Mouse (Mus musculus) embryonic facial prominence, embryonic 13.5 days (tissue): Measurements from ENCODE around the gene Gm2056. TPM values are rescaled to one million over a fixed set of nuclear protein-coding genes. Genes with fewer than 3 reads are reported as not detected.
"Not testable (repeated sequence)": the region's sequence is repeated elsewhere in the genome, so short reads cannot be mapped to it uniquely, and the experiment has no call there.

ENCODE experiments used
- ATAC-seq: fragments of 200-750 bp; cut with Nextera tagmentation; 2 replicates; pipeline ENCODE4 v1.8.0; 2017; ENCODE audit warnings: low read depth; ENCODE audit not compliant: insufficient number of reproducible peaks, insufficient read depth, low FRiP score, low TSS enrichment
- H3K27ac ChIP-seq: fragments of 300-500 bp; sonication (generic); 2 replicates; pipeline ENCODE4 v1.5.1; 2015; ENCODE audit warnings: moderate library complexity, mild to moderate bottlenecking, inconsistent platforms
- H3K27me3 ChIP-seq: fragments of 300-500 bp; sonication (generic); 2 replicates; pipeline ENCODE4 v1.6.1; 2015; ENCODE audit warnings: mild to moderate bottlenecking, inconsistent platforms
- H3K36me3 ChIP-seq: fragments of 300-500 bp; sonication (generic); 2 replicates; pipeline ENCODE4 v1.6.1; 2015; ENCODE audit warnings: mild to moderate bottlenecking, inconsistent platforms
- H3K4me1 ChIP-seq: fragments of 300-500 bp; sonication (generic); 2 replicates; pipeline ENCODE4 v1.6.1; 2015; ENCODE audit warnings: inconsistent platforms
- H3K4me2 ChIP-seq: fragments of 300-500 bp; sonication (generic); 2 replicates; pipeline ENCODE4 v1.6.1; 2015; ENCODE audit warnings: moderate library complexity, mild to moderate bottlenecking, inconsistent platforms
- H3K4me3 ChIP-seq: fragments of 300-500 bp; sonication (generic); 2 replicates; pipeline ENCODE4 v1.5.1; 2015; ENCODE audit warnings: mild to moderate bottlenecking, inconsistent platforms
- H3K9ac ChIP-seq: fragments of 300-500 bp; sonication (generic); 2 replicates; pipeline ENCODE4 v1.6.1; 2015; ENCODE audit warnings: mild to moderate bottlenecking, inconsistent platforms
- H3K9me3 ChIP-seq: fragments of 300-500 bp; sonication (generic); 2 replicates; pipeline ENCODE4 v1.6.1; 2016; ENCODE audit warnings: inconsistent platforms
- WGBS: fragments of 180-500 bp; shearing (Covaris S2); methylation state at CpG from one replicate; pipeline ENCODE4 v1.1.7; 2015; ENCODE audit warnings: mixed read lengths; 5-methylcytosine and 5-hydroxymethylcytosine counted together
- polyA plus RNA-seq: library from polyadenylated mRNA; unstranded; fragments of >200 nt; fragmentation: Nextera tagmentation; extraction: Ambion mirVana; gene quantifications from 2 replicates; pipeline ENCODE4 v1.2.1, GENCODE M21; 2015

Gene Gm2056
- polyA plus RNA-seq, result not detected in 2 replicates

GRCm38 (mm10) chr12:88026704-88027103 is at the start of gene Gm2056:
Gene Gm2056, plus strand, starts transcription at chr12:88027004.
- not testable (repeated sequence) for H3K27me3 ChIP-seq, H3K4me2 ChIP-seq, H3K27ac ChIP-seq, H3K9ac ChIP-seq, H3K4me3 ChIP-seq, H3K36me3 ChIP-seq, ATAC-seq, H3K4me1 ChIP-seq, H3K9me3 ChIP-seq
- WGBS, result 88% methylated on average over 1 of the region's 1 CpGs

- not testable (repeated sequence) for H3K4me3 ChIP-seq, ATAC-seq, H3K9me3 ChIP-seq, H3K27me3 ChIP-seq, H3K4me2 ChIP-seq, H3K36me3 ChIP-seq, H3K27ac ChIP-seq, H3K9ac ChIP-seq, H3K4me1 ChIP-seq
These were observed 42.8 kb upstream of the Gm2056 start for GRCm38 (mm10) chr12:87984000-87984399.

- not testable (repeated sequence) for H3K4me3 ChIP-seq, H3K9ac ChIP-seq, H3K27ac ChIP-seq, ATAC-seq, H3K4me1 ChIP-seq, H3K36me3 ChIP-seq, H3K4me2 ChIP-seq, H3K9me3 ChIP-seq, H3K27me3 ChIP-seq
- WGBS, result 67% methylated on average over 3 of the region's 3 CpGs
These were observed 22.7 kb upstream of the Gm2056 start for GRCm38 (mm10) chr12:88004118-88004517.

- H3K36me3 ChIP-seq, H3K9me3 ChIP-seq, ATAC-seq, H3K4me2 ChIP-seq, H3K9ac ChIP-seq, H3K4me3 ChIP-seq, H3K4me1 ChIP-seq, H3K27me3 ChIP-seq, H3K27ac ChIP-seq: not testable (repeated sequence)
- 90% methylated on average over 1 of the region's 1 CpGs for WGBS
These were observed 15.3 kb upstream of the Gm2056 start, which contains the start of gene Gm2075 for GRCm38 (mm10) chr12:88011548-88011947. Gene Gm2075, plus strand, starts transcription at chr12:88011848.

GRCm38 (mm10) chr12:88018671-88019070 is 8.1 kb upstream of the Gm2056 start, which contains the start of gene Gm6803:
Gene Gm6803, minus strand, starts transcription at chr12:88018771.
- H3K4me3 ChIP-seq, H3K4me2 ChIP-seq, H3K27ac ChIP-seq, H3K9me3 ChIP-seq, H3K36me3 ChIP-seq, H3K4me1 ChIP-seq, H3K27me3 ChIP-seq, H3K9ac ChIP-seq, ATAC-seq: not testable (repeated sequence)
- WGBS, result 69% methylated on average over 2 of the region's 2 CpGs

- ATAC-seq, H3K27ac ChIP-seq, H3K4me3 ChIP-seq, H3K4me1 ChIP-seq, H3K4me2 ChIP-seq, H3K27me3 ChIP-seq, H3K9ac ChIP-seq, H3K36me3 ChIP-seq: not testable (repeated sequence)
- 92% methylated on average over 5 of the region's 5 CpGs for WGBS
- peaks cover 13% of the 10 kb centered on the region; the same call in 1 of the 2 replicates for H3K9me3 ChIP-seq
These were observed 5.4 kb downstream of the Gm2056 start for GRCm38 (mm10) chr12:88032250-88032649.

GRCm38 (mm10) chr12:88039062-88039461 is 12.3 kb downstream of the Gm2056 start:
- not testable (repeated sequence) for H3K9ac ChIP-seq, H3K4me3 ChIP-seq, H3K27me3 ChIP-seq, ATAC-seq, H3K4me1 ChIP-seq, H3K9me3 ChIP-seq, H3K36me3 ChIP-seq, H3K4me2 ChIP-seq, H3K27ac ChIP-seq

GRCm38 (mm10) chr12:88039703-88040102 is 12.9 kb downstream of the Gm2056 start:
- not testable (repeated sequence) for H3K27me3 ChIP-seq, ATAC-seq, H3K4me1 ChIP-seq, H3K9ac ChIP-seq, H3K4me2 ChIP-seq, H3K9me3 ChIP-seq, H3K27ac ChIP-seq, H3K4me3 ChIP-seq, H3K36me3 ChIP-seq
- WGBS, result 87% methylated on average over 1 of the region's 1 CpGs

- not testable (repeated sequence) for H3K4me3 ChIP-seq, ATAC-seq, H3K9me3 ChIP-seq, H3K27ac ChIP-seq, H3K9ac ChIP-seq, H3K4me2 ChIP-seq, H3K4me1 ChIP-seq, H3K27me3 ChIP-seq, H3K36me3 ChIP-seq
- 68% methylated on average over 1 of the region's 1 CpGs for WGBS
These were observed 18.4 kb downstream of the Gm2056 start for GRCm38 (mm10) chr12:88045226-88045625.

Other genes starting within 250 kb of the Gm2056 start
- gene Gm21936, start 231.5 kb upstream of the Gm2056 start, polyA plus RNA-seq, result not detected in 2 replicates
- gene BB287469, start 210.4 kb upstream of the Gm2056 start, polyA plus RNA-seq, result not detected in 2 replicates
- gene Gm2001, start 184.7 kb upstream of the Gm2056 start, polyA plus RNA-seq, result not detected in 2 replicates
- not detected in 2 replicates for gene Gm2016, start 152.9 kb upstream of the Gm2056 start, polyA plus RNA-seq
- gene Gm2022, start 131.6 kb upstream of the Gm2056 start, polyA plus RNA-seq, result not detected in 2 replicates
- not detected in 2 replicates for gene Gm2035, start 107.1 kb upstream of the Gm2056 start, polyA plus RNA-seq
- gene Gm2042, start 72.9 kb upstream of the Gm2056 start, polyA plus RNA-seq, result not detected in 2 replicates
- not detected in 2 replicates for gene Gm2075, start 15.2 kb upstream of the Gm2056 start, polyA plus RNA-seq
- gene Gm6803, start 8.2 kb upstream of the Gm2056 start, polyA plus RNA-seq, result not detected in 2 replicates
- gene Gm16368, start 56.7 kb downstream of the Gm2056 start, polyA plus RNA-seq, result not detected in 2 replicates
- not detected in 2 replicates for gene Gm10436, start 155.1 kb downstream of the Gm2056 start, polyA plus RNA-seq
- gene Gm8332, start 223.1 kb downstream of the Gm2056 start, polyA plus RNA-seq, result not detected in 2 replicates
- not detected in 2 replicates for gene Gm5662, start 247.5 kb downstream of the Gm2056 start, polyA plus RNA-seq